Mouse (Mus musculus) right cerebral cortex, postnatal 25 days (tissue): ENCODE data around the gene Bcl11b.

Experiments used
- DNase-seq: peaks from one replicate; pipeline ENCODE4 v3.0.0; 2022

The Bcl11b gene

GRCm38 (mm10) chr12:107930611-107931350 is 72.6 kb downstream of the Bcl11b start:
- DNase-seq, result peak; percentile 71

GRCm38 (mm10) chr12:107928905-107929304 is 74.5 kb downstream of the Bcl11b start:
- DNase-seq, result no peak

- no peak for DNase-seq
These were observed 74.9 kb downstream of the Bcl11b start for GRCm38 (mm10) chr12:107928464-107928901.

- peak; percentile 39 for DNase-seq
These were observed 75.4 kb downstream of the Bcl11b start for GRCm38 (mm10) chr12:107927961-107928431.

GRCm38 (mm10) chr12:107926074-107926855 is 77.1 kb downstream of the Bcl11b start:
- no peak for DNase-seq

GRCm38 (mm10) chr12:107924696-107925095 is 78.7 kb downstream of the Bcl11b start:
- DNase-seq, result no peak

GRCm38 (mm10) chr12:107923963-107924362 is 79.4 kb downstream of the Bcl11b start:
- DNase-seq, result no peak

- no peak for DNase-seq
These were observed 81.2 kb downstream of the Bcl11b start for GRCm38 (mm10) chr12:107922180-107922579.

- no peak for DNase-seq
These were observed 81.8 kb downstream of the Bcl11b start for GRCm38 (mm10) chr12:107921566-107921965.

GRCm38 (mm10) chr12:107921154-107921553 is 82.2 kb downstream of the Bcl11b start:
- no peak for DNase-seq

- no peak for DNase-seq
These were observed 82.7 kb downstream of the Bcl11b start for GRCm38 (mm10) chr12:107920716-107921115.

- DNase-seq, result no peak
These were observed 83.3 kb downstream of the Bcl11b start for GRCm38 (mm10) chr12:107920076-107920475.

GRCm38 (mm10) chr12:107918779-107919178 is 84.6 kb downstream of the Bcl11b start:
- DNase-seq, result no peak

- no peak for DNase-seq
These were observed 87.4 kb downstream of the Bcl11b start for GRCm38 (mm10) chr12:107916008-107916407.

GRCm38 (mm10) chr12:107915396-107915795 is 88.0 kb downstream of the Bcl11b start:
- DNase-seq, result no peak

GRCm38 (mm10) chr12:107908826-107909225 is 94.6 kb downstream of the Bcl11b start:
- DNase-seq, result no peak

GRCm38 (mm10) chr12:107905333-107905732 is 98.1 kb downstream of the Bcl11b start:
- DNase-seq, result no peak

GRCm38 (mm10) chr12:107904457-107904856 is 98.9 kb downstream of the Bcl11b start:
- DNase-seq, result no peak

GRCm38 (mm10) chr12:107903949-107904348 is 99.5 kb downstream of the Bcl11b start:
- no peak for DNase-seq

GRCm38 (mm10) chr12:107891449-107891848 is 112.0 kb downstream of the Bcl11b start:
- no peak for DNase-seq

GRCm38 (mm10) chr12:107890326-107890725 is 113.1 kb downstream of the Bcl11b start:
- DNase-seq, result no peak

- DNase-seq, result no peak
These were observed 113.6 kb downstream of the Bcl11b start for GRCm38 (mm10) chr12:107889841-107890240.

- no peak for DNase-seq
These were observed 114.8 kb downstream of the Bcl11b start for GRCm38 (mm10) chr12:107888646-107889045.

GRCm38 (mm10) chr12:107888049-107888448 is 115.4 kb downstream of the Bcl11b start:
- DNase-seq, result no peak
